Mouse (Mus musculus) heart, adult 2 months (tissue): ENCODE data around the gene Carm1. TPM values are rescaled to one million over a fixed set of nuclear protein-coding genes. Genes with fewer than 3 reads are reported as not detected.
A peak's percentile ranks its signal among the peaks of the same experiment; 100 is the strongest.

ENCODE experiments used
- DNase-seq, 2 experiments: peaks; one replicate each; pipeline ENCODE4 v3.0.0; 2021
- H3K27ac ChIP-seq: fragments of 200-600 bp; 2 replicates; pipeline ENCODE4 v1.8.1; 2022
- H3K27me3 ChIP-seq: fragments of 200-500 bp; 2 replicates; pipeline ENCODE4 v1.6.1; 2012; ENCODE audit warnings: mild to moderate bottlenecking, low read length, inconsistent platforms, mixed read lengths; ENCODE audit not compliant: control insufficient read depth, insufficient read depth
- H3K36me3 ChIP-seq: fragments of 200-500 bp; 2 replicates; pipeline ENCODE4 v1.6.1; 2012; ENCODE audit warnings: low read length, inconsistent platforms; ENCODE audit not compliant: control insufficient read depth, insufficient read depth
- H3K4me1 ChIP-seq: fragments of 200-500 bp; 2 replicates; pipeline ENCODE4 v1.6.1; 2011; ENCODE audit warnings: low read length; ENCODE audit not compliant: control insufficient read depth, insufficient read depth
- H3K4me3 ChIP-seq: fragments of 200-600 bp; 2 replicates; pipeline ENCODE4 v1.8.1; 2022
- H3K79me2 ChIP-seq: fragments of 200-500 bp; replicated peaks from 2 replicates; pipeline ENCODE4 v1.6.1; 2012; ENCODE audit warnings: mild to moderate bottlenecking, inconsistent platforms, low read length, moderate library complexity, mixed read lengths; ENCODE audit not compliant: control insufficient read depth, insufficient read depth
- H3K9ac ChIP-seq: fragments of 200-500 bp; 2 replicates; pipeline ENCODE4 v1.6.1; 2012; ENCODE audit warnings: low read depth, mild to moderate bottlenecking, control low read depth, inconsistent platforms, low read length, mixed read lengths
- CTCF ChIP-seq: fragments of 200-600 bp; IDR thresholded peaks from 2 replicates; pipeline ENCODE4 v1.8.1; 2022; ENCODE audit warnings: antibody characterized with exemption, mild to moderate bottlenecking, moderate library complexity
- EP300 ChIP-seq: fragments of 200-500 bp; IDR thresholded peaks from 2 replicates; pipeline ENCODE4 v1.6.1; 2011; ENCODE audit warnings: low read depth, low read length, control low read depth; ENCODE audit not compliant: insufficient read depth
- POLR2A ChIP-seq: fragments of 200-500 bp; IDR thresholded peaks from 2 replicates; pipeline ENCODE4 v1.6.1; 2011; ENCODE audit warnings: mild to moderate bottlenecking, low read depth, low read length, control low read depth; ENCODE audit not compliant: insufficient read depth
- WGBS: fragments of 180-500 bp; shearing (Covaris S2); methylation state at CpG from one replicate; pipeline ENCODE4 v1.1.7; 2018; 5-methylcytosine and 5-hydroxymethylcytosine counted together
- intact Hi-C: fragments of 180-260 bp; cut with DNase I; formaldehyde crosslinking; loops from one replicate; pipeline ENCODE4 v1.15.1; 2025
- polyA plus RNA-seq: library from polyadenylated mRNA; depleted of rRNA; stranded (reverse); fragments of >200 nt; gene quantifications from 2 replicates; pipeline ENCODE4 v1.2.3, GENCODE M21; 2012
- total RNA-seq, 2 experiments: library from RNA; stranded (reverse); gene quantifications; 2 replicates each; pipeline ENCODE4 v1.2.3; 2021

The Carm1 gene
- total and polyA plus RNA-seq, 3 experiments = 61.5 to 77.6 (median 66.5) TPM

GRCm38 (mm10) chr9:21605865-21606264, 59.2 kb downstream of the Carm1 start:
- WGBS = 78% methylated on average over 5 of the region's 5 CpGs
- no peak for TF ChIP-seq CTCF
- no peak for TF ChIP-seq EP300
- no peak for TF ChIP-seq POLR2A
- no peak for DNase-seq
- 0 out of 2 replicates have a peak, but pooled peaks cover 1% of the 10 kb centered on the region for H3K4me1 ChIP-seq
- no peaks in the 10 kb centered on the region for H3K27me3 ChIP-seq
- intact Hi-C loops = no loop called here
- no peaks in the 10 kb centered on the region for H3K36me3 ChIP-seq
- H3K27ac ChIP-seq = no peak overlapping the region
- H3K4me3 ChIP-seq = no peak overlapping the region
- H3K79me2 ChIP-seq = no peaks in the 10 kb centered on the region
- no peak overlapping the region for H3K9ac ChIP-seq

- no peak overlapping the region for H3K9ac ChIP-seq
- H3K27me3 ChIP-seq = no peaks in the 10 kb centered on the region
- H3K4me3 ChIP-seq = no peak overlapping the region
- intact Hi-C loops = no loop called here
- no peaks in the 10 kb centered on the region for H3K36me3 ChIP-seq
- H3K4me1 ChIP-seq = 0 out of 2 replicates have a peak, but pooled peaks cover 1% of the 10 kb centered on the region
- H3K79me2 ChIP-seq = no peaks in the 10 kb centered on the region
- DNase-seq = no peak
- TF ChIP-seq POLR2A = no peak
- TF ChIP-seq CTCF = no peak
- no peak for TF ChIP-seq EP300
- 75% methylated on average over 1 of the region's 1 CpGs for WGBS
- no peak overlapping the region for H3K27ac ChIP-seq
Measured at GRCm38 (mm10) chr9:21606648-21607047, 60.0 kb downstream of the Carm1 start.

- DNase-seq = peak in 1 of 2 experiments; percentile 45
- Histone ChIP-seq H3K36me3 (no peaks in the 10 kb centered on the region), H3K9ac (no peak overlapping the region), H3K27ac (no peak overlapping the region), H3K4me3 (no peak overlapping the region), H3K79me2 (no peaks in the 10 kb centered on the region), H3K4me1 (no peaks in the 10 kb centered on the region), H3K27me3 (no peaks in the 10 kb centered on the region)
- 84% methylated on average over 1 of the region's 1 CpGs for WGBS
- TF ChIP-seq EP300 = no peak
- TF ChIP-seq POLR2A = no peak
- TF ChIP-seq CTCF = no peak
- intact Hi-C loops = no loop called here
Measured at GRCm38 (mm10) chr9:21609861-21610260, 63.2 kb downstream of the Carm1 start.

GRCm38 (mm10) chr9:21614864-21615616, 68.3 kb downstream of the Carm1 start:
- TF ChIP-seq EP300 = no peak
- no peak for TF ChIP-seq POLR2A
- TF ChIP-seq CTCF = no peak
- no peak for DNase-seq
- Histone ChIP-seq H3K36me3 (no peaks in the 10 kb centered on the region), H3K9ac (peak overlapping the region; percentile 87), H3K4me1 (peaks cover 2% of the 10 kb centered on the region), H3K4me3 (peak overlapping the region; percentile 70), H3K27me3 (no peaks in the 10 kb centered on the region), H3K79me2 (peaks cover 2% of the 10 kb centered on the region; the same call in 1 of the 2 replicates), H3K27ac (peak overlapping the region; percentile 80)
- 73% methylated on average over 15 of the region's 15 CpGs for WGBS
- intact Hi-C loops = no loop called here

- DNase-seq = peak; percentile 99 to 100
- peaks cover 2% of the 10 kb centered on the region; the same call in 1 of the 2 replicates for H3K79me2 ChIP-seq
- no peaks in the 10 kb centered on the region for H3K27me3 ChIP-seq
- no peaks in the 10 kb centered on the region for H3K36me3 ChIP-seq
- H3K4me3 ChIP-seq = peak within 1 kb of the TSS; percentile 90
- TF ChIP-seq EP300 (0 out of 2 replicates have a peak, but pooled peaks have one; percentile 50), POLR2A (peak; percentile 91), CTCF (no peak)
- peaks cover 2% of the 10 kb centered on the region for H3K4me1 ChIP-seq
- 1% methylated on average over 45 of the region's 45 CpGs for WGBS
- peak within 1 kb of the TSS; percentile 87 for H3K9ac ChIP-seq
- H3K27ac ChIP-seq = peak within 1 kb of the TSS; percentile 96
- intact Hi-C loops = loop anchor here (1.0 kb wide), 1 partner anchor 23 kb away; the partner anchor contains the start of genes Timm29 and Yipf2
Measured at GRCm38 (mm10) chr9:21615617-21616231, 69.0 kb downstream of the Carm1 start, which contains the start of gene Smarca4. Gene Smarca4, plus strand, starts transcription at chr9:21616169.

- Histone ChIP-seq H3K27me3 (no peaks in the 10 kb centered on the region), H3K9ac (peak overlapping the region; percentile 80), H3K4me1 (peaks cover 2% of the 10 kb centered on the region), H3K27ac (peak overlapping the region; percentile 96), H3K79me2 (peaks cover 3% of the 10 kb centered on the region; the same call in 1 of the 2 replicates), H3K36me3 (no peaks in the 10 kb centered on the region), H3K4me3 (peak overlapping the region; percentile 90)
- intact Hi-C loops = loop anchor here (1.0 kb wide), 1 partner anchor 24 kb away; the partner anchor contains the start of genes Timm29 and Yipf2
- WGBS = 1% methylated on average over 56 of the region's 57 CpGs
- peak; percentile 93 to 94 for DNase-seq
- TF ChIP-seq POLR2A = peak; percentile 63
- no peak for TF ChIP-seq CTCF
- peak; percentile 32; the same call in 1 of the 2 replicates for TF ChIP-seq EP300
Measured at GRCm38 (mm10) chr9:21616232-21616781, 69.6 kb downstream of the Carm1 start.
